Mouse (Mus musculus) stomach, embryonic 15.5 days (tissue): ENCODE data around the gene Snrpg. TPM values are rescaled to one million over a fixed set of nuclear protein-coding genes. Genes with fewer than 3 reads are reported as not detected.
A peak's percentile ranks its signal among the peaks of the same experiment; 100 is the strongest.

Experiments
- ATAC-seq: fragments of 200-750 bp; cut with Nextera tagmentation; 2 replicates; pipeline ENCODE4 v1.8.0; 2017; ENCODE audit warnings: low read depth, moderate number of reproducible peaks, moderate TSS enrichment; ENCODE audit not compliant: insufficient read depth, low FRiP score
- H3K27ac ChIP-seq: fragments of 300-500 bp; sonication (generic); 2 replicates; pipeline ENCODE4 v1.5.1; 2015; ENCODE audit warnings: mild to moderate bottlenecking, inconsistent platforms
- H3K27me3 ChIP-seq: fragments of 300-500 bp; sonication (generic); replicated peaks from 2 replicates; pipeline ENCODE4 v1.6.1; 2015; ENCODE audit warnings: inconsistent platforms
- H3K36me3 ChIP-seq: fragments of 300-500 bp; sonication (generic); 2 replicates; pipeline ENCODE4 v1.6.1; 2015; ENCODE audit warnings: inconsistent platforms
- H3K4me1 ChIP-seq: fragments of 300-500 bp; sonication (generic); 2 replicates; pipeline ENCODE4 v1.6.1; 2015; ENCODE audit warnings: inconsistent platforms
- H3K4me2 ChIP-seq: fragments of 300-500 bp; sonication (generic); 2 replicates; pipeline ENCODE4 v1.6.1; 2015; ENCODE audit warnings: mild to moderate bottlenecking, inconsistent platforms
- H3K4me3 ChIP-seq: fragments of 300-500 bp; sonication (generic); replicated peaks from 2 replicates; pipeline ENCODE4 v1.5.1; 2015; ENCODE audit warnings: inconsistent platforms
- H3K9ac ChIP-seq: fragments of 300-500 bp; sonication (generic); 2 replicates; pipeline ENCODE4 v1.6.1; 2015; ENCODE audit warnings: inconsistent platforms
- H3K9me3 ChIP-seq: fragments of 300-500 bp; sonication (generic); 2 replicates; pipeline ENCODE4 v1.6.1; 2016; ENCODE audit warnings: inconsistent platforms
- WGBS: fragments of 180-500 bp; shearing (Covaris S2); methylation state at CpG from one replicate; pipeline ENCODE4 v1.1.7; 2015; 5-methylcytosine and 5-hydroxymethylcytosine counted together
- polyA plus RNA-seq: library from polyadenylated mRNA; unstranded; fragments of >200 nt; fragmentation: Nextera tagmentation; extraction: Ambion mirVana; gene quantifications from 2 replicates; pipeline ENCODE4 v1.2.1, GENCODE M21; 2015

Snrpg gene
- polyA plus RNA-seq, 1 experiment from 2014 or later = 550 TPM

DNA sequence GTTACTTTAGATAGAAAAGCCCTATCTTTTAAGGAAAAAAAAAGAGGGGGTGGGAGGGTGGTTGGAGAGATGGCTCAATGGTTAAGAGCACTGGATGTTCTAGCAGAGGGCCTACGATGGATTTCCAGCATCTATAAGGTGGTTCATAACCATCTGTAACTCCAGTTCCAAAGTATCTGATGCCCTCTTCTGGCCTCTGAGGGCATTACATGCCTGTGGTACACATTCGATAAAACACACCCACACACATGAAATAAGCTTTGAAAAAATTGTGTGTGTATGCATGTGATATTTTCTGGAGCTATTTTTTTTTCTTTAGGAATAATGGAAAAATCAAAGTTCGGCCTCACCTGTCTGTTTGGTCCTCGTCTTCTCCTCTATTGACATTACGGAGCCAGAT, 20.2 kb downstream of the Snrpg start:
- Histone ChIP-seq H3K4me1 (peaks cover 3% of the 10 kb centered on the region), H3K4me2 (no peak overlapping the region), H3K27ac (no peak overlapping the region), H3K36me3 (peaks cover 55% of the 10 kb centered on the region), H3K4me3 (no peak overlapping the region), H3K27me3 (no peaks in the 10 kb centered on the region), H3K9me3 (no peaks in the 10 kb centered on the region), H3K9ac (no peak overlapping the region)
- ATAC-seq = no peak
- 97% methylated on average over 5 of the region's 5 CpGs for WGBS

DNA sequence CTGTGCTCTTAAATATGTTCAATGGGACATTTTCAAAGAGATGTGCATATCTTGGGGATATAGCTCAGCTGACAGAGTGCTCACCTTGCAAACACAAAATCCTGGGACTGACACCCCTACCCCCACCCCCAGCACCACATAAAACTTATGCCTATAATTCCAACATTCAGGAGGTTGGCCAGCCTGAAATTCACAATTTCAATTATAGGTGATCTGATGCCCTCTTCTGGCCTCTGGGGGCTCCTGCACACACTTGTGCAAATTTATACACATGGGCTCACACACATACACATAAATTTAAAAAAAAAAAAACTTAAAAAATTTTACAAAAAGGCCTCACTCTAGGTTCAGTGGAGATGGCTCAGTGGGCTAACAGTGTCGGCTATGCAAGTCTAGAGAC, 22.1 kb downstream of the Snrpg start:
- H3K27ac ChIP-seq = no peak overlapping the region
- peaks cover 7% of the 10 kb centered on the region for H3K4me1 ChIP-seq
- no peak overlapping the region for H3K4me3 ChIP-seq
- no peaks in the 10 kb centered on the region for H3K9me3 ChIP-seq
- WGBS = 88% methylated on average over 1 of the region's 1 CpGs
- H3K9ac ChIP-seq = no peak overlapping the region
- no peaks in the 10 kb centered on the region for H3K27me3 ChIP-seq
- no peak for ATAC-seq
- peaks cover 46% of the 10 kb centered on the region for H3K36me3 ChIP-seq
- no peak overlapping the region for H3K4me2 ChIP-seq

- Histone ChIP-seq H3K27ac (no peak overlapping the region), H3K9ac (no peak overlapping the region), H3K4me1 (peaks cover 7% of the 10 kb centered on the region), H3K4me3 (no peak overlapping the region), H3K9me3 (no peaks in the 10 kb centered on the region), H3K36me3 (peaks cover 37% of the 10 kb centered on the region), H3K4me2 (peak overlapping the region; percentile 6; the same call in 1 of the 2 replicates), H3K27me3 (no peaks in the 10 kb centered on the region)
- 78% methylated on average over 17 of the region's 17 CpGs for WGBS
- ATAC-seq = no peak
Measured at GRCm38 (mm10) chr6:86394078-86394720, 23.1 kb downstream of the Snrpg start.

DNA sequence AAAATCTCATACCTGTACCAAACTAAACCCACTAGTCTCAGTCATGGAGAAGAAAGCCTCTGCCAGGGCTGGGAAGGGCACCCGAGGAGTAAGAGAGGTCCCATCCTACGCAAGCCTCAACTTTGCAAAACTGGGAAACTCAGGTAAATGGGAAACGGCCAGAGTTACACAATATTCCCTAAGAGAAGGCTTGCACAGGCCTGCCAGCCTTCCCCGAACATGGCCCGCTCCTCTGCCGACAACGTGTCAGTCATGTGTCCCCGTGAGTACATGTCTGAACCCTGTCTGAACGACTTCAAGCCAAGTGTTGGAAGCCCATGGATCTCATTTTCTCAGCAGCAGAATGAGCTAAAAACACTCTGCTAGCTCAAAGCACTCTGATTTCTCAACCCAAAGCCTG, 23.9 kb downstream of the Snrpg start:
- WGBS = 81% methylated on average over 9 of the region's 9 CpGs
- Histone ChIP-seq H3K36me3 (peaks cover 33% of the 10 kb centered on the region), H3K27ac (peak overlapping the region; percentile 27; the same call in 1 of the 2 replicates), H3K4me1 (peaks cover 7% of the 10 kb centered on the region), H3K9me3 (no peaks in the 10 kb centered on the region), H3K27me3 (no peaks in the 10 kb centered on the region), H3K4me3 (peak overlapping the region; percentile 89; the same call in 1 of the 2 replicates), H3K9ac (no peak overlapping the region), H3K4me2 (peak overlapping the region; percentile 81)
- no peak for ATAC-seq

- H3K4me1 ChIP-seq = peaks cover 7% of the 10 kb centered on the region
- H3K9ac ChIP-seq = no peak overlapping the region
- WGBS = 17% methylated on average over 10 of the region's 10 CpGs
- peak overlapping the region; percentile 94; the same call in 1 of the 2 replicates for H3K27ac ChIP-seq
- H3K36me3 ChIP-seq = peaks cover 24% of the 10 kb centered on the region
- no peaks in the 10 kb centered on the region for H3K27me3 ChIP-seq
- no peak for ATAC-seq
- no peaks in the 10 kb centered on the region for H3K9me3 ChIP-seq
- H3K4me3 ChIP-seq = peak overlapping the region; percentile 89
- peak overlapping the region; percentile 81 for H3K4me2 ChIP-seq
Measured at GRCm38 (mm10) chr6:86395969-86396368, 24.9 kb downstream of the Snrpg start.

DNA sequence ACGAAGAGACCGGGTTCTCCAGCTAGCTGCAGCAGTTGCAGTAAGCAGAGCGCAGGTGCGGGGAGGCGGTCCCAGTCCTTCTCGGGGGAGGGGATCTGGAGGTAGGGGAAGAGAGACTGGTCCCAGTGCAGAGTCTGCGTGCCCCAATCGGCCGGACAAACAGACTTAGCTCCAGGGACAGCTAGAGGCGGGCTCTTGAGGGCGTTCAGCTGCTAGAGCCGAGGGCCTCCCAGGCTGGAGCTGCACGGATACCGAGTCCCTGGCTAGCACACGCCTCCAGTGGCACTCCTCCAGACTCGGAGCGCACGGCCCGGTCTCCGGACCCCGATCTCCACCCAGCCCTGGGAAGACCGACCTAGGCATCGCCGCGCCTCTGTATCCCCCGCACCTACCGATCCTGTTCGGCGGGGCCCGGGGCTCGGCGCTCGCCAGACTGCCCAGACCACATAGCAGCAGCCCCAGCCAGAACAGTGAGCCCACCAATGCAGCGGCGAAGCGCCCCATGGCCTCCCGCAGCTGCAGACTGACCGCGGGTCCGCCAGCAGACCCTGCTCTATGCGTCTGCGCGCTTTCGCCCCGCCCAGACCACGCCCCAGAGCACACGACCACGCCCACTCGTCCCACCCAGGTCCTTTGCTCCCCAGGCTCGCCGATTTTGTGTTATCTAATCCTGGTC, 25.6 kb downstream of the Snrpg start, which contains the start of gene Pcyox1:
TSS of gene Pcyox1 (minus strand) at position 574 of the 676 bp plus-strand sequence.
- peak within 1 kb of the TSS; percentile 81 for H3K4me2 ChIP-seq
- peaks cover 7% of the 10 kb centered on the region for H3K4me1 ChIP-seq
- ATAC-seq = peak; percentile 92
- H3K27me3 ChIP-seq = no peaks in the 10 kb centered on the region
- H3K27ac ChIP-seq = peak within 1 kb of the TSS; percentile 94
- H3K9me3 ChIP-seq = no peaks in the 10 kb centered on the region
- peak within 1 kb of the TSS; percentile 75 for H3K9ac ChIP-seq
- H3K4me3 ChIP-seq = peak within 1 kb of the TSS; percentile 89
- H3K36me3 ChIP-seq = peaks cover 16% of the 10 kb centered on the region
- under 1% methylated on average over 51 of the region's 51 CpGs for WGBS

DNA sequence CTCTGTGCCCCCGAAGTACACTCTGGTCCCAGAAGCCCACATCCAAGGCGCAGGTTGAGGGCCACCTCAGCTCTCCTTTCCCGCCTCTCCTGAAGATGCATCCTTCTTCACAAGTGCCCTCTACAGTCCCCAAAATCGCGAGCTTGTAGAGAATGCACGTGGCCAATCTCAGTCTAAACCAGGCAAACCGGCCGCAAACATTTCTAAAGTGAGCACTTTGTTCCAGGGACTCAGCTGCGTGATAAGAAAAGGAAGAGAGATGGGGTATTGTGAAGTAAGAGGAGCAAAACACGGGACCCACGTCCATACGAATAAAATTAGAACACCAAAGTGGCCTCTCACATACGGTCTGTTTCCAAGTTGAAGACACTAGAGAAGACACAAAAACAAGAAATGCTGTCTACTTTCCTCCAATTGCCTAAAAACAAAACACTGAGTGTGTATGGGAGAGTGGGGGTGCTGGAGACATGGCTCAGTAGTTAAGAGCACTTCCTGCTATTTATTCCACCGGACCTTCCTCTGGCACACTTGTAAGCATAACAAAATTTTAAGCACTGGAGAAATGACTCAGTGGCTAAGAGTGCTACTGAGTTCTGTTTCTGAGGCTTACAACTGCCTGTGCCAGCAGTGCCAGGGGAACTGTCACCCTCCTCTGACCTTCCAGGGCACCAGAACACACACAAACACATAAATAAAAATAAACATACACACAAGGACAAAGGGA, 26.3 kb downstream of the Snrpg start:
- peak overlapping the region; percentile 75; the same call in 1 of the 2 replicates for H3K9ac ChIP-seq
- peak; percentile 8; the same call in 1 of the 2 replicates for ATAC-seq
- H3K36me3 ChIP-seq = 0 out of 2 replicates have a peak, but pooled peaks cover 9% of the 10 kb centered on the region
- peak overlapping the region; percentile 89 for H3K4me3 ChIP-seq
- peak overlapping the region; percentile 81 for H3K4me2 ChIP-seq
- H3K9me3 ChIP-seq = no peaks in the 10 kb centered on the region
- 5% methylated on average over 14 of the region's 14 CpGs for WGBS
- no peaks in the 10 kb centered on the region for H3K27me3 ChIP-seq
- H3K4me1 ChIP-seq = peaks cover 7% of the 10 kb centered on the region
- H3K27ac ChIP-seq = peak overlapping the region; percentile 76

DNA sequence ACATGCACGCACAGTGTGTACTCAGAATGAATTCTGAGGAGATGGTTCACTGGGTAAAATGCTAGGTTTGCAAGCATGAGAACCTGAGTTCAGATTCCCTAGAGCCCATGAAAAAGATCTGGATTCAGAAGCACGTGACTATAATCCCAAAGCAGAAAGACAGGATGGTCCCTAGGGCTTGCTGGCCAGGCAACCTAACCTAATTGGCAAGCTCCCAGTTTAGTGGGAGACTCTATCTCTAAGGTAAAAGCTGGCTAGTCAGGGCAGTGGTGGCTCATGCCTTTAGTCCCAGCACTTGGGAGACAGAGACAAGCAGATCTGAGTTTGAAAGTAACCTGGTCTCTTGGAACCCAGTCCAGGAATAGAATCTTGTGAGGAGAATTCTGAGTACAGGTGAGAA, 27.9 kb downstream of the Snrpg start:
- Histone ChIP-seq H3K27ac (no peak overlapping the region), H3K27me3 (no peaks in the 10 kb centered on the region), H3K36me3 (0 out of 2 replicates have a peak, but pooled peaks cover 3% of the 10 kb centered on the region), H3K9me3 (no peaks in the 10 kb centered on the region), H3K4me1 (peaks cover 7% of the 10 kb centered on the region), H3K4me2 (no peak overlapping the region), H3K4me3 (no peak overlapping the region), H3K9ac (no peak overlapping the region)
- no peak for ATAC-seq
- 79% methylated on average over 2 of the region's 2 CpGs for WGBS

- no peak overlapping the region for H3K27ac ChIP-seq
- WGBS = 68% methylated on average over 2 of the region's 2 CpGs
- no peaks in the 10 kb centered on the region for H3K27me3 ChIP-seq
- H3K36me3 ChIP-seq = no peaks in the 10 kb centered on the region
- no peak overlapping the region for H3K9ac ChIP-seq
- H3K9me3 ChIP-seq = no peaks in the 10 kb centered on the region
- peaks cover 4% of the 10 kb centered on the region for H3K4me1 ChIP-seq
- H3K4me2 ChIP-seq = no peak overlapping the region
- no peak overlapping the region for H3K4me3 ChIP-seq
- ATAC-seq = no peak
Measured at GRCm38 (mm10) chr6:86399995-86400394, 28.9 kb downstream of the Snrpg start.

- ATAC-seq = peak; percentile 51
- peak overlapping the region; percentile 19; the same call in 1 of the 2 replicates for H3K4me3 ChIP-seq
- no peak overlapping the region for H3K9ac ChIP-seq
Measured at GRCm38 (mm10) chr6:86400972-86401371, 29.9 kb downstream of the Snrpg start.

DNA sequence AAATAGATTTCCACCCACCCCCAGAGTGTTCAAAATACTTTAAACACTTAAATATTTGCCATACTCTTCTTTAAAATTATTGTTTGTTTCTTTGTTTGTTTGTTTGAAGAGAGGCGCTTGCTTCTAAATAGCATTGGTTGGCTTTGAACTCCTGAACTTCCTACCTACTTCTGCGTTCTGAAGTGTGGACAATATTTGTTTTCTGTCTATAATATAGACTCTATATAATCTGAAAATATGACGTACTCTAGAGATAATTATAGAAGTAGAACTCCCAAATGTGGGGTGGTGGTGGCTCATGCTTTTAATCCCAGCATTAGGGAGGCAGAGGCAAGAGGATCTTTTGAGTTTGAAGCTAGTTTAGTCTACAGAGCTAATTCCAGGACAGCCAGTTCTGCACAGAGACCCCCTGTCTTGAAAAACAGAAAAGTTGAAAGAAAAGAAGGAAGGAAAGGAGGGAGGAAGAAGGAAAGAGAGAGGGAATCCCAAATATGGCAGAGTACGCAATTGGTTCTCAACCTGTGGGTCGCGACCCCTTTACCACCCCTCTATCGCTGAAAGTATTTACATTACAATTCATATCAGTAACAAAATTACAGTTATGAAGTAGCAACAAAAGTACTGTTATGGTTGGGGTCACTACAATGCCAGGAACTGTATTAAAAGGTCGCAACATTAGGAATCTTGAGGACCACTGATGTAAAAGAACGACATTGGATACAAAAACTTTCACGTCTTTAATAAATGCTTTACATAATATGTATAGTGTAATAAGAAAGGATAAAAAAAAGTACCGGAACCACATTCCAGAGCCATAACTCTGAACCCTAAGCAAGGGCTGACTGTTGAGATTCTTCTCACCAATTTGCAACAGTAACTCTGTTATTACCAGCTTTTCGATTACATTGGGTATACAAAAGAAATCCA, 31.8 kb downstream of the Snrpg start:
- WGBS = 31% methylated on average over 12 of the region's 12 CpGs
- Histone ChIP-seq H3K4me1 (no peaks in the 10 kb centered on the region), H3K4me2 (peak overlapping the region; percentile 62), H3K4me3 (peak overlapping the region; percentile 74), H3K9me3 (no peaks in the 10 kb centered on the region), H3K27me3 (no peaks in the 10 kb centered on the region), H3K27ac (peak overlapping the region; percentile 31; the same call in 1 of the 2 replicates), H3K9ac (no peak overlapping the region), H3K36me3 (no peaks in the 10 kb centered on the region)
- no peak for ATAC-seq

More at GRCm38 (mm10) chr6:86400972-86401371, 29.9 kb downstream of the Snrpg start:
- peak overlapping the region; percentile 44 for H3K4me2 ChIP-seq
- H3K27ac ChIP-seq = peak overlapping the region; percentile 16; the same call in 1 of the 2 replicates
- H3K4me1 ChIP-seq = peaks cover 4% of the 10 kb centered on the region; the same call in 1 of the 2 replicates
- no peaks in the 10 kb centered on the region for H3K27me3 ChIP-seq
- 2% methylated on average over 9 of the region's 9 CpGs for WGBS
- H3K36me3 ChIP-seq = no peaks in the 10 kb centered on the region
- no peaks in the 10 kb centered on the region for H3K9me3 ChIP-seq
